Mouse (Mus musculus): ENCODE data around the gene Fgd6. TPM values are rescaled to one million over a fixed set of nuclear protein-coding genes. Genes with fewer than 3 reads are reported as not detected.

Fgd6 gene
- polyA plus RNA-seq, 1 experiment: 7.2 TPM

GRCm38 (mm10) chr10:94037596-94037995 is 1.8 kb downstream of the Fgd6 start:
- H3K4me1 ChIP-seq (ENCODE audit: control insufficient read depth, insufficient read depth, low read length): no peaks in the 10 kb centered on the region; the same call in none of the 2 replicates
- no peak for DNase-seq
- H3K4me3 ChIP-seq (replicated peaks; ENCODE audit: extremely low read depth, low read depth, low read length): no peak overlapping the region
- TF ChIP-seq POLR2A (IDR thresholded peaks at IDR 0.05; ENCODE audit: borderline replicate concordance, extremely low read depth, low read depth, low read length) (no peak), CTCF (IDR thresholded peaks at IDR 0.05; ENCODE audit: insufficient read depth, low read length) (no peak)
- WGBS: 43% methylated on average over 4 of the region's 4 CpGs

- no peak for DNase-seq
- Histone ChIP-seq H3K4me3 (replicated peaks; ENCODE audit: extremely low read depth, low read depth, low read length) (no peak overlapping the region), H3K4me1 (ENCODE audit: control insufficient read depth, insufficient read depth, low read length) (no peaks in the 10 kb centered on the region; the same call in none of the 2 replicates)
- 54% methylated on average over 7 of the region's 7 CpGs for WGBS
- no peak for TF ChIP-seq CTCF (IDR thresholded peaks at IDR 0.05; ENCODE audit: insufficient read depth, low read length)
- TF ChIP-seq POLR2A (IDR thresholded peaks at IDR 0.05; ENCODE audit: borderline replicate concordance, extremely low read depth, low read depth, low read length): no peak
Observed at GRCm38 (mm10) chr10:94038366-94039260, 2.8 kb downstream of the Fgd6 start.

GRCm38 (mm10) chr10:94043908-94044307 is 8.1 kb downstream of the Fgd6 start:
- H3K4me1 ChIP-seq (ENCODE audit: control insufficient read depth, insufficient read depth, low read length): peaks cover 7% of the 10 kb centered on the region
- no peak overlapping the region for H3K4me3 ChIP-seq (replicated peaks; ENCODE audit: extremely low read depth, low read depth, low read length)
- TF ChIP-seq CTCF (IDR thresholded peaks at IDR 0.05; ENCODE audit: insufficient read depth, low read length) (no peak), POLR2A (IDR thresholded peaks at IDR 0.05; ENCODE audit: borderline replicate concordance, extremely low read depth, low read depth, low read length) (no peak)
- no peak for DNase-seq
- WGBS: 84% methylated on average over 10 of the region's 10 CpGs

GRCm38 (mm10) chr10:94045301-94045700 is 9.5 kb downstream of the Fgd6 start:
- Histone ChIP-seq H3K4me1 (ENCODE audit: control insufficient read depth, insufficient read depth, low read length) (peaks cover 11% of the 10 kb centered on the region), H3K4me3 (replicated peaks; ENCODE audit: extremely low read depth, low read depth, low read length) (no peak overlapping the region)
- 93% methylated on average over 13 of the region's 13 CpGs for WGBS
- no peak for DNase-seq
- no peak for TF ChIP-seq POLR2A (IDR thresholded peaks at IDR 0.05; ENCODE audit: borderline replicate concordance, extremely low read depth, low read depth, low read length)
- no peak for TF ChIP-seq CTCF (IDR thresholded peaks at IDR 0.05; ENCODE audit: insufficient read depth, low read length)

- WGBS: 43% methylated on average over 1 of the region's 1 CpGs
- H3K4me1 ChIP-seq (ENCODE audit: control insufficient read depth, insufficient read depth, low read length): peaks cover 11% of the 10 kb centered on the region
- H3K4me3 ChIP-seq (replicated peaks; ENCODE audit: extremely low read depth, low read depth, low read length): no peak overlapping the region
- TF ChIP-seq CTCF (IDR thresholded peaks at IDR 0.05; ENCODE audit: insufficient read depth, low read length) (no peak), POLR2A (IDR thresholded peaks at IDR 0.05; ENCODE audit: borderline replicate concordance, extremely low read depth, low read depth, low read length) (no peak)
- no peak for DNase-seq
Observed at GRCm38 (mm10) chr10:94047024-94047423, 11.2 kb downstream of the Fgd6 start.

- TF ChIP-seq POLR2A (IDR thresholded peaks at IDR 0.05; ENCODE audit: borderline replicate concordance, extremely low read depth, low read depth, low read length) (no peak), CTCF (IDR thresholded peaks at IDR 0.05; ENCODE audit: insufficient read depth, low read length) (no peak)
- peaks cover 11% of the 10 kb centered on the region for H3K4me1 ChIP-seq (ENCODE audit: control insufficient read depth, insufficient read depth, low read length)
- no peak overlapping the region for H3K4me3 ChIP-seq (replicated peaks; ENCODE audit: extremely low read depth, low read depth, low read length)
- 31% methylated on average over 10 of the region's 10 CpGs for WGBS
- no peak for DNase-seq
Observed at GRCm38 (mm10) chr10:94047845-94048559, 12.2 kb downstream of the Fgd6 start.

GRCm38 (mm10) chr10:94049121-94049520 is 13.3 kb downstream of the Fgd6 start:
- Histone ChIP-seq H3K4me1 (ENCODE audit: control insufficient read depth, insufficient read depth, low read length) (peaks cover 15% of the 10 kb centered on the region), H3K4me3 (replicated peaks; ENCODE audit: extremely low read depth, low read depth, low read length) (no peak overlapping the region)
- TF ChIP-seq POLR2A (IDR thresholded peaks at IDR 0.05; ENCODE audit: borderline replicate concordance, extremely low read depth, low read depth, low read length) (no peak), CTCF (IDR thresholded peaks at IDR 0.05; ENCODE audit: insufficient read depth, low read length) (no peak)
- whole genome bisulfite sequencing: 43% methylated on average over 8 of the region's 8 CpGs
- DNase-seq: no peak

- Histone ChIP-seq H3K4me3 (replicated peaks; ENCODE audit: extremely low read depth, low read depth, low read length) (no peak overlapping the region), H3K4me1 (ENCODE audit: control insufficient read depth, insufficient read depth, low read length) (peaks cover 15% of the 10 kb centered on the region)
- TF ChIP-seq CTCF (IDR thresholded peaks at IDR 0.05; ENCODE audit: insufficient read depth, low read length) (no peak), POLR2A (IDR thresholded peaks at IDR 0.05; ENCODE audit: borderline replicate concordance, extremely low read depth, low read depth, low read length) (no peak)
- DNase-seq: no peak
- 94% methylated on average over 5 of the region's 5 CpGs for WGBS
Observed at GRCm38 (mm10) chr10:94050736-94051135, 14.9 kb downstream of the Fgd6 start.

- TF ChIP-seq POLR2A (IDR thresholded peaks at IDR 0.05; ENCODE audit: borderline replicate concordance, extremely low read depth, low read depth, low read length): no peak
- Histone ChIP-seq H3K4me3 (replicated peaks; ENCODE audit: extremely low read depth, low read depth, low read length) (no peak overlapping the region), H3K4me1 (ENCODE audit: control insufficient read depth, insufficient read depth, low read length) (peaks cover 9% of the 10 kb centered on the region)
- WGBS: 86% methylated on average over 6 of the region's 6 CpGs
- DNase-seq: no peak
Observed at GRCm38 (mm10) chr10:94056487-94056886, 20.7 kb downstream of the Fgd6 start.
